Mouse (Mus musculus) forebrain, postnatal 0 days (tissue): ENCODE data around the gene Adam12. TPM values are rescaled to one million over a fixed set of nuclear protein-coding genes. Genes with fewer than 3 reads are reported as not detected.
"Not testable (repeated sequence)": the region's sequence is repeated elsewhere in the genome, so short reads cannot be mapped to it uniquely, and the experiment has no call there.

Experiments used
- ATAC-seq: fragments of 200-750 bp; cut with Nextera tagmentation; 2 replicates; pipeline ENCODE4 v1.8.0; 2017; ENCODE audit warnings: mild to moderate bottlenecking, moderate library complexity
- DNase-seq: peaks from one replicate; pipeline ENCODE4 v3.0.0-alpha.2; 2015
- H3K27ac ChIP-seq: fragments of 300-500 bp; sonication (generic); 2 replicates; pipeline ENCODE4 v1.5.1; 2014; ENCODE audit warnings: low read depth, mild to moderate bottlenecking, antibody characterized with exemption, low read length, moderate library complexity, mixed read lengths
- H3K27me3 ChIP-seq: fragments of 300-500 bp; sonication (generic); 2 replicates; pipeline ENCODE4 v1.6.1; 2014; ENCODE audit warnings: mild to moderate bottlenecking, low read length, mixed read lengths; ENCODE audit not compliant: insufficient read depth
- H3K36me3 ChIP-seq: fragments of 300-500 bp; sonication (generic); 2 replicates; pipeline ENCODE4 v1.6.1; 2014; ENCODE audit warnings: mild to moderate bottlenecking, moderate library complexity; ENCODE audit not compliant: insufficient read depth
- H3K4me1 ChIP-seq: fragments of 300-500 bp; sonication (generic); 2 replicates; pipeline ENCODE4 v1.6.1; 2014; ENCODE audit warnings: antibody characterized with exemption; ENCODE audit not compliant: insufficient read depth
- H3K4me2 ChIP-seq: fragments of 300-500 bp; sonication (generic); 2 replicates; pipeline ENCODE4 v1.6.1; 2014; ENCODE audit warnings: low read depth, mild to moderate bottlenecking, moderate library complexity
- H3K4me3 ChIP-seq: fragments of 300-500 bp; sonication (generic); 2 replicates; pipeline ENCODE4 v1.5.1; 2014; ENCODE audit warnings: low read depth, low read length, mixed read lengths
- H3K9ac ChIP-seq: fragments of 300-500 bp; sonication (generic); 2 replicates; pipeline ENCODE4 v1.6.1; 2014; ENCODE audit warnings: mild to moderate bottlenecking
- H3K9me3 ChIP-seq: fragments of 300-500 bp; sonication (generic); 2 replicates; pipeline ENCODE4 v1.6.1; 2016; ENCODE audit warnings: low read length
- CTCF ChIP-seq: sonication (generic); IDR thresholded peaks from 2 replicates; pipeline ENCODE4 v1.5.1; 2016; ENCODE audit warnings: antibody characterized with exemption, control low read depth, low read depth
- WGBS: fragments of 180-500 bp; shearing (Covaris S2); extraction: QIAGEN DNeasy Blood & Tissue Kit; methylation state at CpG from one replicate; pipeline ENCODE4 v1.1.7; 2014; 5-methylcytosine and 5-hydroxymethylcytosine counted together
- polyA plus RNA-seq: library from polyadenylated mRNA; unstranded; fragments of >200 nt; fragmentation: Nextera tagmentation; extraction: Ambion mirVana; gene quantifications from 2 replicates; pipeline ENCODE4 v1.2.1, GENCODE M21; 2015
- total RNA-seq: library from RNA; depleted of rRNA; stranded (reverse); fragments of >200 nt; gene quantifications from 2 replicates; pipeline ENCODE4 v1.2.3, GENCODE M21; 2014

Adam12 gene
- total and polyA plus RNA-seq, 2 experiments from 2014 or later = 1.9 to 13.3 TPM

DNA sequence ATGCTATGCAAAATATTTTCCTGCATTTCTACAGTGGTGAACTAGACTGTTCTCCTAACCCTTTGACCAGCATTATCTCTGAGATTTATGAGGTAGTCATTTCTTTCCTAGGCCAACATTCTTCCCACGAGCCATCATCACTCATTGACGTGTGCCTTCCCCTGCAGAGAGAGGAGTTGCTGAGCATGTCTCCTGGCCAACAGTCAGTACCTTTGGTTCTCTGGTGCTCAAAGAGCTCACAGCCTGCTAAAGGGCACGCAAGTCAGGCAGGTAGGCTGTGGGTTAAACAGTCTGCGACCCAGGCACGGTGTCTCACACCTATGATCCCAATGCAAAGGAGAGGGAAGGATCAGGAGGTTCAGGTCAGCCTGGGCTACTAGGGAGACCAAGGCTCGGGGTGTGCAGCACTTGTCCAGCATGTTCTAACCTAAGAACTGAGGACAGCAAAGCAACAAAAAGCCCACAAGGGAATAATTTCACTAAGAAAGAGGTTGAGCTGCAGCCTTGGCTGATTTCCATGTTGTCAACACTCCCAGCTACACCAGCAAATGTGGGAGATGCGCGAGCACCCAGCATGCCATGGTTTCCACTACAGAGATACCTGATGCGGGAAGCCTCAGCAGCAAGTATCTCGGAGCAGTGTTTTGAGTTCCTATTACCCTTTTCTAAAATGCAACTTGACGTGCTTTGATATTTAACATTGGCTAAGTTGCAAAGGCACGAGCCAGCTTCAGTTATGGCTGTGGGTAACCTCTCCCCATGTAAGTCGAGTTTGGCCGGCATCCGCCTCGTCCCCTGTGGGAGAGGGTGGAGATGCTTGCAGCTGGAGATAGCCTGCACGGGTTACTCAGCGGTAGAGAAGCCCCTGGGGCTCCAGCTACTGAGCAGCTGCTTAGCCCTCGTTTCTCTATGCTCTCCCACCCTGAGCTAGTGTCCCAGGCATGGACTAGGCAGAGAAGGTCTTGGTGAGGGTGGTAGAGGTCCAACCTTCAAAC is 342.7 kb downstream of the Adam12 start:
- Histone ChIP-seq H3K4me1 (no peaks in the 10 kb centered on the region), H3K4me3 (no peak overlapping the region), H3K4me2 (no peak overlapping the region), H3K27me3 (no peaks in the 10 kb centered on the region), H3K9ac (no peak overlapping the region), H3K27ac (no peak overlapping the region), H3K9me3 (no peaks in the 10 kb centered on the region), H3K36me3 (no peaks in the 10 kb centered on the region)
- no peak for TF ChIP-seq CTCF
- DNase-seq (no peak), ATAC-seq (no peak)
- WGBS = 86% methylated on average over 19 of the region's 19 CpGs

DNA sequence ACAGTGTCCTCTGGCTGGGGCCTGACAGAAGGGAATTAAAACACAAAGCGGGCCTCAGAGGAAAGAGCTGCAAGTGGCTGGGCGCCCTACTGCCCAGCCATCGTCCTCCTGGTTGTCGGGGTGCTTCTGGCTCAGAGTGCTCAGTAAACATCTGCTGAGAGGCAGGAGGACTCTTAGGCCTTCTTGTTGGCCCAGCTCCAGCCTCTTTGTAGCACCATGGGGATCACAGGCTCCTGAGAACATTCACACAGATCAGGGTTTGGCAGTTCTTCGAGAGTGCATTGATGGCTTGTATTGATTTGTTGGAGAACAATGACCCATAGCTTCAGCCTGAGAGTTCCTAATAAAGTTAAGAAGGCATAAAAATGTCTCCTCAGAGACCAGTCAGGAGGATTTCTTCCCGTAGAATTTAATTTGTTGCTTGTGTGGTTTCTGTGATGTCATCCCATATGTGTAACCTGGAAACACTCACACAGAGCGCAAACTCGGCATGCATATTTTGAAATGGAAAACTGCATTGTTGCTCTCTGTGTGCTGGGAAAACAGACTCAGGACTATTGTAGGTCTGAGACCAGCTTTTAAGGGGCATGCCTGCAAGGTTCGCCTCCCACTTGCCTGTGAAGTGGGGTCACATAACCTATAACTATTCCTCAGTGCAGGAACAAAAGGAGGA is 347.1 kb downstream of the Adam12 start:
- H3K4me1 ChIP-seq, H3K4me3 ChIP-seq, H3K4me2 ChIP-seq, H3K27ac ChIP-seq, H3K9me3 ChIP-seq, H3K27me3 ChIP-seq, H3K9ac ChIP-seq, ATAC-seq, H3K36me3 ChIP-seq, DNase-seq: not testable (repeated sequence)
- 58% methylated on average over 5 of the region's 9 CpGs for WGBS

DNA sequence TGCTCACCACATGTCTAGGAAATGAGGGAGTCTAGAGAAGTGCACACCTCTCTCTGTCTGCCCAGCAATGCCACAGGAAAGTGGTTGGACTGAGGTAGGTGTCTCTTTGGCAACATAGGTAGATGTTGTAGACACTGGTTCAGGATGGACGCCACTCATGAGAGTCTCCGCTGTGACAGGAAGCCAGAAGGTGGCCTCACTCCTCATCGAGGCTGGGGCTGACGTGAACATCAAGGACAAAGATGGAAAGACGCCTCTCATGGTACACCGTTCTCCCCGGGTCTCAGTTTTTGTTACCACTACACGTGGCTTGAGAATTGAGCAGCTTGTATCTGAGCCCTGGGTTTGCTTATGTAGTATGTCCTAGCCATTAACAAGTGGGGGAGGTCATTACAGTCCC is 352.2 kb downstream of the Adam12 start:
- Histone ChIP-seq H3K4me1 (no peaks in the 10 kb centered on the region), H3K27ac (no peak overlapping the region), H3K9me3 (no peaks in the 10 kb centered on the region), H3K4me3 (no peak overlapping the region), H3K4me2 (no peak overlapping the region), H3K9ac (no peak overlapping the region), H3K36me3 (no peaks in the 10 kb centered on the region), H3K27me3 (no peaks in the 10 kb centered on the region)
- no peak for ATAC-seq
- no peak for TF ChIP-seq CTCF
- 96% methylated on average over 8 of the region's 8 CpGs for WGBS
- no peak for DNase-seq

DNA sequence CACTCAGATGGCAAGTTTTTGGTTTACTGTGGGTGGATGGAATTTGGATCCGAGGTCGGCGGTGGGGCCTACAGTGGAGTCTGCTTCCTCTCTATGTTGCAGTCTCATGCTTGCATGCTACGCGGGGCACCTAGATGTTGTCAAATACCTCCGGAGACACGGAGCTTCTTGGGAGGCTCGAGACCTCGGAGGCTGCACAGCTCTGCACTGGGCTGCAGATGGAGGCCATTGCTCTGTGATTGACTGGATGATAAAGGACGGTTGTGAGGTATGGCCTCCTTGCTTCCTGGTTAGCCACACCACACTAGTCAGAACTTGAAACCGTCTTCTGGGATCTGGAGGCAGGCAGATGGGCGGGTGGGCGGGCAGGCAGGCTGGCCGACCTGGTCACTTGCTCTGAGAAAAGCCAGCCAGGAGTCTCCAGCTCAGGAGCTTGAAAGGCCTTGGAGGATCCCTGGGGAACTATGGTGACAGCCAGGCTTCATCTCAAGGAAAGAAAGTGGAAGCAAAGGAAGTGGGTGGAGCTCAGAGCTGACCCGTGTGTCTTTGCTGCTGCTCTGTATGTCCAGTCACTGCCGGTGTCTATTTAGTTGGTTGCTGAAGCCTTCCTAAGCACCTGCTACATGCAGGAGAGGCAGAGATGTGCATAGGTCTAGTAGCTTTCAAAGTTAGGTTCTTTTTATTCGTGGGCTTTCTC is 355.2 kb downstream of the Adam12 start:
- ATAC-seq (no peak), DNase-seq (no peak)
- WGBS = 85% methylated on average over 17 of the region's 17 CpGs
- H3K9ac ChIP-seq = no peak overlapping the region
- H3K36me3 ChIP-seq = no peaks in the 10 kb centered on the region
- H3K27ac ChIP-seq = no peak overlapping the region
- no peaks in the 10 kb centered on the region for H3K4me1 ChIP-seq
- no peak for TF ChIP-seq CTCF
- H3K4me3 ChIP-seq = no peak overlapping the region
- H3K9me3 ChIP-seq = no peaks in the 10 kb centered on the region
- no peaks in the 10 kb centered on the region for H3K27me3 ChIP-seq
- H3K4me2 ChIP-seq = no peak overlapping the region

DNA sequence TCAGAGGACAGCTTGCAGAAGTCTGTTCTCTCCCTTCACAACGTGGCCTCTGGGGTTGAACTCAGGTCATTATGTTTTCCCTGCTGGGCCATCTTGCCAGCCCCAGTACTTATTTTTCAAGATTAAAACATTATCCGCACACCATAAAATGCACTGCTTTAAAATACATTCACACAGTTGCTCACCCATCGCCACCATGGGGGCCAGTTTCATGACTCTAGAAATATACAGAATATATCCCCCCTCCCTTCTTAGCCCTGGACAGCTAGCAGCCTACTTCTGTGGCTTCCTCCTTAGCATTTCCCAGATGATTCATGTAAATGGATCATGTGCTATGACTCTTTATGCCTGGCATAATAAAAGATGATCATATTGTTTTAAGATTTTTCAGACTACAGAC is 355.8 kb downstream of the Adam12 start:
- ATAC-seq (no peak), DNase-seq (no peak)
- Histone ChIP-seq H3K27ac (no peak overlapping the region), H3K4me3 (no peak overlapping the region), H3K4me2 (no peak overlapping the region), H3K9ac (no peak overlapping the region), H3K9me3 (no peaks in the 10 kb centered on the region), H3K27me3 (no peaks in the 10 kb centered on the region), H3K4me1 (no peaks in the 10 kb centered on the region), H3K36me3 (no peaks in the 10 kb centered on the region)
- TF ChIP-seq CTCF = no peak
- 82% methylated on average over 3 of the region's 3 CpGs for WGBS

DNA sequence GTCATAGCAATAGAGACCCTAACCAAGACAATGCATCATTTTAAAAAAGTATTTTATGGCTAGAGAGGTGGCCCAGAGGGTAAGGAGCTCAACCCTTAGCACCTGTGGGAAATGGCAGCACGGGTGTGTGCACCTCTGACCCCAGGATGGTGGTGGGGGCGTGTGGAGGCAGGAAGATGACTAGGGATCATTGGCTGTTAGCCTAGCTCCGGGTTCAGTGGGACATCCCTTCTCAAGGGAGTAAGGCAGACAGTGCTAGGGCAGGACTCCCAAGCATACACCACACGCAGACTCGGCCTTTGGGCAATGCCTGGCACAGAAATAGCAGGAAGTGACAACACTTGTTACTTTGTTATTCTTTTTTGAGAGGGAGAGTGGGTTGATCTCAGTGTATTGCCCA is 359.2 kb downstream of the Adam12 start:
- Histone ChIP-seq H3K4me2 (no peak overlapping the region), H3K9ac (no peak overlapping the region), H3K9me3 (no peaks in the 10 kb centered on the region), H3K4me1 (no peaks in the 10 kb centered on the region), H3K4me3 (no peak overlapping the region), H3K27ac (no peak overlapping the region), H3K36me3 (no peaks in the 10 kb centered on the region), H3K27me3 (no peaks in the 10 kb centered on the region)
- ATAC-seq = no peak
- no peak for TF ChIP-seq CTCF
- DNase-seq = no peak
- 81% methylated on average over 5 of the region's 5 CpGs for WGBS
